Comparison of ENCODE assay signal across 8 mouse cellular contexts in the genomic region with DNA sequence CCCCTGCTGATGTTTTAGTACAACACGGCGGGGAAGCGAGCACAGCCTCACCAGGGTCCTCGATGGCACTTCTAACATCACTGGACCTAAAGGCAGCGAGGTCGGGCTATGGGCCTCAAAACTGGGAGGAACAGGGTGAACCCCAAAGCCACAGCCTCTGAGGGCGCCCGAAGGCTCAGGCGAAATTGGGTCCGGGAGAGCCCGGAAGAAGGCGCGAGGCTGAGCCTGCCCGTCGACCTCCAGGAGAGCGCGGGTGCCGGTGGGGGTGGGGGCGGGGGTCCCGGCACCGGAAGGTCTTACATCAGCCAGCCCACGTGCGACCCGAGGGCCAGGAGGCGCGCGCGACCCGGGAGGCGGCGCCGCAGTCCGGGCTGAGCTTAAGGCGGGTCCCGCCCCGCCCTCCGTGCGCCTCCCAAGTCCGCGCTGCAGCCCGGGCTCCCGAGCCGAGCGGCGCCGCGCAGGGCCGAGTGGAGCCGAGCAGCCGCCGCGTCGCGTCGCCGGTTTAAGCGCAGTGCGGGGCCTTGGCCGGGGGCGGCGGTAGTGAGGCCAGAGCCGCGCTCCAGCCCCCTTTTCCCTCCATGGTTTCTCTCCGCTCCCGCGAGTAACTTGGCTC. TPM values are rescaled to one million over a fixed set of nuclear protein-coding genes. Genes with fewer than 3 reads are reported as not detected.
DNase-seq lines count a peak whose midpoint lies in the region; ATAC-seq and TF ChIP-seq lines count a peak whose summit lies in the region.

TSS of gene Anp32b (plus strand) at position 384 of the 613 bp plus-strand sequence.

- H3K9ac ChIP-seq in forebrain, embryonic 11.5 days (ENCODE audit: low read length): peak within 1 kb of the TSS; percentile 100
- peak within 1 kb of the TSS; percentile 86 for H3K9ac ChIP-seq in heart, postnatal 0 days (replicated peaks; ENCODE audit: low read depth, low read length)
- H3K9ac ChIP-seq in liver, embryonic 16.5 days (ENCODE audit: low read depth, low read length): peak within 1 kb of the TSS; percentile 98
- H3K9ac ChIP-seq in neural tube, embryonic 13.5 days: peak within 1 kb of the TSS; percentile 98

- DNase-seq in CD8-positive naive resting alpha-beta T cell, adult 2 months (ENCODE audit: low read depth in 2 of 2, low spot score in 2 of 2): peak; percentile 89
- DNase-seq in c-Kit-positive CD71-negative TER-119-negative erythroid progenitor cells, embryonic 14.5 days (ENCODE audit: low read depth): peak; percentile 82
- peak; percentile 95 for DNase-seq in forebrain, embryonic 11.5 days (ENCODE audit: low spot score)
- DNase-seq in heart, postnatal 0 days (ENCODE audit: low spot score): peak; percentile 91
- peak; percentile 95 to 96 for DNase-seq in kidney, postnatal 4 days

- under 1% methylated on average over 61 of the region's 66 CpGs for WGBS in forebrain, embryonic 11.5 days
- under 1% methylated on average over 49 of the region's 66 CpGs for WGBS in heart, postnatal 0 days
- WGBS in liver, embryonic 16.5 days (ENCODE audit: insufficient replicate concordance): 0% methylated on average over 65 of the region's 66 CpGs
- under 1% methylated on average over 61 of the region's 66 CpGs for WGBS in neural tube, embryonic 13.5 days

- peak; percentile 96 for ATAC-seq in forebrain, embryonic 11.5 days (replicated peaks; ENCODE audit: low FRiP score)
- peak; percentile 91 for ATAC-seq in heart, postnatal 0 days (ENCODE audit: insufficient read depth, low read depth)
- ATAC-seq in liver, embryonic 16.5 days (ENCODE audit: low read depth): peak; percentile 89
- peak; percentile 96 for ATAC-seq in neural tube, embryonic 13.5 days (ENCODE audit: low read depth)

- H3K4me3 ChIP-seq in forebrain, embryonic 11.5 days (ENCODE audit: low read depth, low read length): peak within 1 kb of the TSS; percentile 96
- peak within 1 kb of the TSS; percentile 87 for H3K4me3 ChIP-seq in heart, postnatal 0 days (ENCODE audit: low read depth, low read length)
- peak within 1 kb of the TSS; percentile 92 for H3K4me3 ChIP-seq in liver, embryonic 16.5 days (ENCODE audit: low read depth, low read length)
- H3K4me3 ChIP-seq in neural tube, embryonic 13.5 days: peak within 1 kb of the TSS; percentile 82
- peak within 1 kb of the TSS; percentile 94 for H3K4me3 ChIP-seq in testis, adult 2 months (ENCODE audit: control insufficient read depth, low read depth, low read length)

- TF ChIP-seq POLR2A in testis, adult 2 months (IDR thresholded peaks at IDR 0.05; ENCODE audit: control insufficient read depth, low read depth, low read length): peak; percentile 29; the same call in 1 of the 2 replicates

- H3K27ac ChIP-seq in forebrain, embryonic 11.5 days (ENCODE audit: low read depth, low read length): peak within 1 kb of the TSS; percentile 98
- H3K27ac ChIP-seq in heart, postnatal 0 days (ENCODE audit: low read depth): peak within 1 kb of the TSS; percentile 97
- peak within 1 kb of the TSS; percentile 98 for H3K27ac ChIP-seq in liver, embryonic 16.5 days (ENCODE audit: low read length)
- H3K27ac ChIP-seq in neural tube, embryonic 13.5 days (replicated peaks): peak within 1 kb of the TSS; percentile 97
- H3K27ac ChIP-seq in testis, adult 2 months (ENCODE audit: control insufficient read depth, insufficient read depth, low read depth, low read length): peak within 1 kb of the TSS; percentile 99

- no peaks in the 10 kb centered on the region for H3K27me3 ChIP-seq in forebrain, embryonic 11.5 days (ENCODE audit: control insufficient read depth, insufficient read depth, low read length)
- H3K27me3 ChIP-seq in heart, postnatal 0 days (ENCODE audit: control insufficient read depth, insufficient read depth, low read length): no peaks in the 10 kb centered on the region
- H3K27me3 ChIP-seq in liver, embryonic 16.5 days (ENCODE audit: control insufficient read depth, insufficient read depth, low read depth, low read length): no peaks in the 10 kb centered on the region
- H3K27me3 ChIP-seq in neural tube, embryonic 13.5 days: no peaks in the 10 kb centered on the region
- H3K27me3 ChIP-seq in testis, adult 2 months (ENCODE audit: control insufficient read depth, insufficient read depth, low read length): no peaks in the 10 kb centered on the region

- no peaks in the 10 kb centered on the region for H3K9me3 ChIP-seq in forebrain, embryonic 11.5 days (ENCODE audit: control insufficient read depth, low read length)
- H3K9me3 ChIP-seq in heart, postnatal 0 days (replicated peaks; ENCODE audit: control insufficient read depth, low read length): no peaks in the 10 kb centered on the region
- H3K9me3 ChIP-seq in liver, embryonic 16.5 days (replicated peaks; ENCODE audit: control insufficient read depth, low read length): no peaks in the 10 kb centered on the region
- H3K9me3 ChIP-seq in neural tube, embryonic 13.5 days: no peaks in the 10 kb centered on the region

- peaks cover 14% of the 10 kb centered on the region for H3K4me1 ChIP-seq in forebrain, embryonic 11.5 days (replicated peaks; ENCODE audit: control insufficient read depth, insufficient read depth, low read length)
- peaks cover 29% of the 10 kb centered on the region for H3K4me1 ChIP-seq in heart, postnatal 0 days (ENCODE audit: control insufficient read depth, insufficient read depth)
- H3K4me1 ChIP-seq in liver, embryonic 16.5 days (ENCODE audit: control insufficient read depth, low read depth, low read length): peaks cover 58% of the 10 kb centered on the region
- peaks cover 47% of the 10 kb centered on the region for H3K4me1 ChIP-seq in neural tube, embryonic 13.5 days (replicated peaks)
- peaks cover 8% of the 10 kb centered on the region for H3K4me1 ChIP-seq in testis, adult 2 months (ENCODE audit: control insufficient read depth, insufficient read depth, low read length)

- no peaks in the 10 kb centered on the region for H3K36me3 ChIP-seq in forebrain, embryonic 11.5 days (ENCODE audit: control insufficient read depth, insufficient read depth, low read length)
- no peaks in the 10 kb centered on the region for H3K36me3 ChIP-seq in heart, postnatal 0 days (replicated peaks; ENCODE audit: control insufficient read depth, insufficient read depth, low read length)
- no peaks in the 10 kb centered on the region for H3K36me3 ChIP-seq in liver, embryonic 16.5 days (ENCODE audit: control insufficient read depth, insufficient read depth)
- no peaks in the 10 kb centered on the region for H3K36me3 ChIP-seq in neural tube, embryonic 13.5 days
- H3K36me3 ChIP-seq in testis, adult 2 months (ENCODE audit: control insufficient read depth, insufficient read depth, low read length): no peaks in the 10 kb centered on the region

- peak; percentile 52 for TF ChIP-seq CTCF in heart, postnatal 0 days (IDR thresholded peaks at IDR 0.05; ENCODE audit: low read depth)
- TF ChIP-seq CTCF in testis, adult 2 months (IDR thresholded peaks at IDR 0.05; ENCODE audit: control insufficient read depth, insufficient read depth, insufficient replicate concordance, low read depth, low read length): peak; percentile 40; the same call in 1 of the 2 replicates

- peak within 1 kb of the TSS; percentile 84 for H3K4me2 ChIP-seq in forebrain, embryonic 11.5 days (ENCODE audit: low read depth, low read length, severe bottlenecking)
- H3K4me2 ChIP-seq in heart, postnatal 0 days (ENCODE audit: low read depth, low read length): peak within 1 kb of the TSS; percentile 69
- peak within 1 kb of the TSS; percentile 93 for H3K4me2 ChIP-seq in liver, embryonic 16.5 days (ENCODE audit: low read depth, low read length)
- peak within 1 kb of the TSS; percentile 81 for H3K4me2 ChIP-seq in neural tube, embryonic 13.5 days

- TF ChIP-seq EP300 in heart, postnatal 0 days (IDR thresholded peaks at IDR 0.05; ENCODE audit: low read depth): no peak

RNA-seq across cellular contexts. Expression of gene Anp32b, which starts in this region (rescaled TPM):
- polyA plus RNA-seq in forebrain, embryonic 11.5 days (2014; fragmentation: Nextera tagmentation; extraction: Ambion mirVana): 320 and 324 TPM in 2 replicates
- total RNA-seq in heart, postnatal 0 days (2014; rRNA removed; ENCODE audit: low replicate concordance): 3.6 and 9.2 TPM in 2 replicates
- 75.8 and 76.0 TPM in 2 replicates for polyA plus RNA-seq in heart, postnatal 0 days (2015; fragmentation: Nextera tagmentation; extraction: Ambion mirVana)
- 318 and 338 TPM in 2 replicates for polyA plus RNA-seq in liver, embryonic 16.5 days (2015; fragmentation: Nextera tagmentation; extraction: Ambion mirVana)
- polyA plus RNA-seq in neural tube, embryonic 13.5 days (2015; fragmentation: Nextera tagmentation; extraction: Ambion mirVana): 89.8 and 95.5 TPM in 2 replicates
- 10.5 and 11.6 TPM in 2 replicates for polyA plus RNA-seq in testis, adult 2 months (2012; rRNA removed)

Comparison
In these comparisons a context has a peak if more than half of its experiments do, and no peak if none do; other contexts are left out.
1. Peak in every context shown above with its lines: DNase-seq, ATAC-seq, H3K4me3 ChIP-seq and H3K27ac ChIP-seq.